Mouse (Mus musculus) erythroblast, embryonic 14.5 days (primary cell): ENCODE measurements around the gene Dscaml1. TPM values are rescaled to one million over a fixed set of nuclear protein-coding genes. Genes with fewer than 3 reads are reported as not detected.

ENCODE experiments used
- H3K27me3 ChIP-seq: 2 replicates; pipeline ENCODE4 v1.6.1; 2012; ENCODE audit warnings: inconsistent platforms; ENCODE audit not compliant: control insufficient read depth
- H3K36me3 ChIP-seq: 2 replicates; pipeline ENCODE4 v1.6.1; 2012; ENCODE audit warnings: mild to moderate bottlenecking, inconsistent platforms; ENCODE audit not compliant: control insufficient read depth
- H3K4me1 ChIP-seq: 2 replicates; pipeline ENCODE4 v1.6.1; 2012; ENCODE audit warnings: inconsistent platforms; ENCODE audit not compliant: control insufficient read depth
- H3K4me3 ChIP-seq: replicated peaks from 2 replicates; pipeline ENCODE3; 2012; ENCODE audit warnings: moderate library complexity, mild to moderate bottlenecking, inconsistent platforms
- H3K9me3 ChIP-seq: 2 replicates; pipeline ENCODE4 v1.6.1; 2012; ENCODE audit warnings: low read length, inconsistent platforms, mixed read lengths; ENCODE audit not compliant: control insufficient read depth
- GATA1 ChIP-seq: IDR thresholded peaks from 2 replicates; pipeline ENCODE4 v1.6.1; 2012; ENCODE audit warnings: low read length, inconsistent platforms, mixed read lengths
- TAL1 ChIP-seq: IDR thresholded peaks from 3 replicates; pipeline ENCODE4 v1.6.1; 2012; ENCODE audit warnings: low read length, inconsistent platforms, mixed read lengths
- polyA plus RNA-seq: library from polyadenylated mRNA; stranded (reverse); fragments of >175 nt; gene quantifications from 2 replicates; pipeline ENCODE4 v1.2.3, GENCODE M21; 2012

Gene Dscaml1
- polyA plus RNA-seq, 1 experiment, result not detected

- Histone ChIP-seq H3K36me3 (no peaks in the 10 kb centered on the region), H3K4me3 (no peak overlapping the region), H3K27me3 (no peaks in the 10 kb centered on the region), H3K4me1 (no peaks in the 10 kb centered on the region), H3K9me3 (no peaks in the 10 kb centered on the region)
- TF ChIP-seq TAL1, result no peak
- no peak for TF ChIP-seq GATA1
Measured at GRCm38 (mm10) chr9:45610336-45611060, 184.1 kb downstream of the Dscaml1 start.

- no peak for TF ChIP-seq GATA1
- TF ChIP-seq TAL1, result no peak
Measured at GRCm38 (mm10) chr9:45614616-45615015, 188.2 kb downstream of the Dscaml1 start.

GRCm38 (mm10) chr9:45617889-45618288, 191.5 kb downstream of the Dscaml1 start:
- Histone ChIP-seq H3K9me3 (no peaks in the 10 kb centered on the region), H3K36me3 (no peaks in the 10 kb centered on the region), H3K4me1 (no peaks in the 10 kb centered on the region), H3K27me3 (no peaks in the 10 kb centered on the region), H3K4me3 (no peak overlapping the region)
- TF ChIP-seq TAL1 (no peak), GATA1 (no peak)

More at GRCm38 (mm10) chr9:45614616-45615015, 188.2 kb downstream of the Dscaml1 start:
- H3K4me3 ChIP-seq, result no peak overlapping the region
- H3K4me1 ChIP-seq, result no peaks in the 10 kb centered on the region
- no peaks in the 10 kb centered on the region for H3K9me3 ChIP-seq
- H3K36me3 ChIP-seq, result no peaks in the 10 kb centered on the region
- H3K27me3 ChIP-seq, result no peaks in the 10 kb centered on the region

GRCm38 (mm10) chr9:45618443-45618842, 192.0 kb downstream of the Dscaml1 start:
- H3K9me3 ChIP-seq, result no peaks in the 10 kb centered on the region
- H3K4me3 ChIP-seq, result no peak overlapping the region
- H3K27me3 ChIP-seq, result no peaks in the 10 kb centered on the region
- no peaks in the 10 kb centered on the region for H3K4me1 ChIP-seq
- H3K36me3 ChIP-seq, result no peaks in the 10 kb centered on the region
- TF ChIP-seq GATA1 (no peak), TAL1 (no peak)

- TF ChIP-seq GATA1, result no peak
- TF ChIP-seq TAL1, result no peak
- no peaks in the 10 kb centered on the region for H3K36me3 ChIP-seq
- no peak overlapping the region for H3K4me3 ChIP-seq
- H3K4me1 ChIP-seq, result no peaks in the 10 kb centered on the region
- no peaks in the 10 kb centered on the region for H3K9me3 ChIP-seq
- H3K27me3 ChIP-seq, result no peaks in the 10 kb centered on the region
Measured at GRCm38 (mm10) chr9:45620049-45620448, 193.6 kb downstream of the Dscaml1 start.

GRCm38 (mm10) chr9:45620920-45621319, 194.5 kb downstream of the Dscaml1 start:
- no peak overlapping the region for H3K4me3 ChIP-seq
- no peaks in the 10 kb centered on the region for H3K27me3 ChIP-seq
- H3K4me1 ChIP-seq, result no peaks in the 10 kb centered on the region
- TF ChIP-seq TAL1, result no peak
- TF ChIP-seq GATA1, result no peak
- H3K9me3 ChIP-seq, result no peaks in the 10 kb centered on the region
- H3K36me3 ChIP-seq, result no peaks in the 10 kb centered on the region

GRCm38 (mm10) chr9:45625889-45626446, 199.5 kb downstream of the Dscaml1 start:
- TF ChIP-seq TAL1 (no peak), GATA1 (no peak)
- H3K4me1 ChIP-seq, result no peaks in the 10 kb centered on the region
- H3K9me3 ChIP-seq, result no peaks in the 10 kb centered on the region
- no peak overlapping the region for H3K4me3 ChIP-seq
- no peaks in the 10 kb centered on the region for H3K27me3 ChIP-seq
- no peaks in the 10 kb centered on the region for H3K36me3 ChIP-seq

GRCm38 (mm10) chr9:45632520-45632919, 206.1 kb downstream of the Dscaml1 start:
- Histone ChIP-seq H3K4me1 (no peaks in the 10 kb centered on the region), H3K4me3 (no peak overlapping the region), H3K36me3 (no peaks in the 10 kb centered on the region), H3K27me3 (no peaks in the 10 kb centered on the region), H3K9me3 (no peaks in the 10 kb centered on the region)
- TF ChIP-seq TAL1, result no peak
- no peak for TF ChIP-seq GATA1

- Histone ChIP-seq H3K4me3 (no peak overlapping the region), H3K36me3 (no peaks in the 10 kb centered on the region), H3K27me3 (no peaks in the 10 kb centered on the region), H3K9me3 (no peaks in the 10 kb centered on the region), H3K4me1 (no peaks in the 10 kb centered on the region)
- TF ChIP-seq GATA1 (no peak), TAL1 (no peak)
Measured at GRCm38 (mm10) chr9:45633036-45633435, 206.6 kb downstream of the Dscaml1 start.

GRCm38 (mm10) chr9:45634978-45635377, 208.6 kb downstream of the Dscaml1 start:
- Histone ChIP-seq H3K27me3 (no peaks in the 10 kb centered on the region), H3K4me3 (no peak overlapping the region), H3K4me1 (no peaks in the 10 kb centered on the region), H3K9me3 (no peaks in the 10 kb centered on the region), H3K36me3 (no peaks in the 10 kb centered on the region)
- TF ChIP-seq TAL1, result no peak
- no peak for TF ChIP-seq GATA1
